ENCODE assay signal across 8 mouse cellular contexts in genomic region chr7:144775804-144776447, GRCm38 (mm10). TPM values are rescaled to one million over a fixed set of nuclear protein-coding genes. Genes with fewer than 3 reads are reported as not detected.
DNase-seq lines count a peak whose midpoint lies in the region; ATAC-seq and TF ChIP-seq lines count a peak whose summit lies in the region.

No protein-coding gene starts in this region.

- no peaks in the 10 kb centered on the region for H3K36me3 ChIP-seq in heart, embryonic 12.5 days
- H3K36me3 ChIP-seq in kidney, postnatal 0 days (ENCODE audit: insufficient read depth, low read length) = no peaks in the 10 kb centered on the region
- H3K36me3 ChIP-seq in liver, embryonic 12.5 days = no peaks in the 10 kb centered on the region
- no peaks in the 10 kb centered on the region for H3K36me3 ChIP-seq in stomach, embryonic 14.5 days (ENCODE audit: control insufficient read depth, insufficient read depth, low read length)

- H3K4me1 ChIP-seq in heart, embryonic 12.5 days (replicated peaks) = no peaks in the 10 kb centered on the region
- H3K4me1 ChIP-seq in kidney, postnatal 0 days (replicated peaks; ENCODE audit: insufficient read depth, low read length) = no peaks in the 10 kb centered on the region; the same call in 1 of the 2 replicates
- peaks cover 27% of the 10 kb centered on the region for H3K4me1 ChIP-seq in liver, embryonic 12.5 days
- H3K4me1 ChIP-seq in stomach, embryonic 14.5 days (ENCODE audit: control insufficient read depth, insufficient read depth, low read length) = peaks cover 9% of the 10 kb centered on the region

- peaks cover 76% of the 10 kb centered on the region for H3K27me3 ChIP-seq in heart, embryonic 12.5 days (replicated peaks)
- no peaks in the 10 kb centered on the region for H3K27me3 ChIP-seq in kidney, postnatal 0 days (ENCODE audit: insufficient read depth, low read length)
- H3K27me3 ChIP-seq in liver, embryonic 12.5 days (replicated peaks) = peaks cover 56% of the 10 kb centered on the region
- H3K27me3 ChIP-seq in stomach, embryonic 14.5 days (ENCODE audit: control insufficient read depth, insufficient read depth, low read length) = no peaks in the 10 kb centered on the region

- no peak overlapping the region for H3K4me3 ChIP-seq in heart, embryonic 12.5 days
- no peak overlapping the region for H3K4me3 ChIP-seq in kidney, postnatal 0 days (replicated peaks; ENCODE audit: low read depth, low read length)
- no peak overlapping the region for H3K4me3 ChIP-seq in liver, embryonic 12.5 days
- no peak overlapping the region for H3K4me3 ChIP-seq in stomach, embryonic 14.5 days (ENCODE audit: low read depth, low read length)

- no peaks in the 10 kb centered on the region for H3K9me3 ChIP-seq in heart, embryonic 12.5 days (replicated peaks)
- no peaks in the 10 kb centered on the region for H3K9me3 ChIP-seq in kidney, postnatal 0 days (replicated peaks; ENCODE audit: low read length)
- H3K9me3 ChIP-seq in liver, embryonic 12.5 days (replicated peaks) = no peaks in the 10 kb centered on the region
- H3K9me3 ChIP-seq in stomach, embryonic 14.5 days (ENCODE audit: control insufficient read depth, low read depth, low read length) = no peaks in the 10 kb centered on the region

- no peak overlapping the region for H3K9ac ChIP-seq in heart, embryonic 12.5 days
- no peak overlapping the region for H3K9ac ChIP-seq in kidney, postnatal 0 days (ENCODE audit: low read depth, low read length)
- no peak overlapping the region for H3K9ac ChIP-seq in liver, embryonic 12.5 days
- H3K9ac ChIP-seq in stomach, embryonic 14.5 days (replicated peaks; ENCODE audit: low read depth, low read length) = no peak overlapping the region

- peak; percentile 96 for TF ChIP-seq CTCF in kidney, postnatal 0 days (IDR thresholded peaks at IDR 0.05; ENCODE audit: low read depth)

- no peak overlapping the region for H3K27ac ChIP-seq in heart, embryonic 12.5 days (ENCODE audit: poor library complexity, severe bottlenecking)
- H3K27ac ChIP-seq in kidney, postnatal 0 days = no peak overlapping the region
- no peak overlapping the region for H3K27ac ChIP-seq in liver, embryonic 12.5 days
- H3K27ac ChIP-seq in stomach, embryonic 14.5 days (ENCODE audit: low read length) = no peak overlapping the region

- WGBS in heart, embryonic 12.5 days = 40% methylated on average over 6 of the region's 6 CpGs
- 31% methylated on average over 6 of the region's 6 CpGs for WGBS in kidney, postnatal 0 days
- 37% methylated on average over 6 of the region's 6 CpGs for WGBS in liver, embryonic 12.5 days (ENCODE audit: insufficient replicate concordance)
- 33% methylated on average over 6 of the region's 6 CpGs for WGBS in stomach, embryonic 14.5 days

- peak; percentile 50 for ATAC-seq in erythroid progenitor cell, adult 5-6 weeks (replicated peaks; ENCODE audit: low FRiP score, poor library complexity, severe bottlenecking)
- ATAC-seq in heart, embryonic 12.5 days (ENCODE audit: insufficient number of reproducible peaks, low FRiP score) = peak; percentile 71
- peak; percentile 71 for ATAC-seq in kidney, postnatal 0 days (replicated peaks; ENCODE audit: low FRiP score, low read depth)
- ATAC-seq in liver, embryonic 12.5 days = peak; percentile 72
- peak; percentile 71 for ATAC-seq in stomach, embryonic 14.5 days (ENCODE audit: insufficient number of reproducible peaks, insufficient read depth, low FRiP score, low read depth)

- no peak overlapping the region for H3K4me2 ChIP-seq in heart, embryonic 12.5 days
- H3K4me2 ChIP-seq in kidney, postnatal 0 days (ENCODE audit: low read length) = no peak overlapping the region
- no peak overlapping the region for H3K4me2 ChIP-seq in liver, embryonic 12.5 days
- H3K4me2 ChIP-seq in stomach, embryonic 14.5 days (replicated peaks; ENCODE audit: low read depth, low read length) = no peak overlapping the region

- DNase-seq in A20 (ENCODE audit: low read depth, low spot score) = peak; percentile 73
- DNase-seq in brain, adult 2 months (ENCODE audit: low read depth, low spot score) = peak; percentile 78
- peak; percentile 93 for DNase-seq in kidney, postnatal 0 days (ENCODE audit: low spot score)
- DNase-seq in neural tube, embryonic 10.5 days (ENCODE audit: extremely low spot score, low spot score) = peak; percentile 93

RNA-seq across cellular contexts. Expression of gene Ano1, which starts 24.2 kb away (rescaled TPM):
- total RNA-seq in erythroid progenitor cell, adult 5-6 weeks (2015; ENCODE audit: low replicate concordance) = not detected in 2 replicates
- not detected in 2 replicates for total RNA-seq in erythroid progenitor cell, adult 5-6 weeks (2017; ENCODE audit: low replicate concordance)
- 12.7 and 13.4 TPM in 2 replicates for polyA plus RNA-seq in heart, embryonic 12.5 days (2016; fragmentation: Nextera tagmentation; extraction: Ambion mirVana)
- 33.3 and 34.1 TPM in 2 replicates for polyA plus RNA-seq in kidney, postnatal 0 days (2015; fragmentation: Nextera tagmentation; extraction: Ambion mirVana)
- polyA plus RNA-seq in liver, embryonic 12.5 days (2016; fragmentation: Nextera tagmentation; extraction: Ambion mirVana) = 5.7 and 7.2 TPM in 2 replicates
- 65.0 and 69.8 TPM in 2 replicates for polyA plus RNA-seq in stomach, embryonic 14.5 days (2014; fragmentation: Nextera tagmentation; extraction: Ambion mirVana)
